Mouse (Mus musculus): ENCODE results near the gene Map3k4.
A peak's percentile ranks its signal among the peaks of the same experiment; 100 is the strongest.
"Not testable (repeated sequence)": the region's sequence is repeated elsewhere in the genome, so short reads cannot be mapped to it uniquely, and the experiment has no call there.

Map3k4 gene

GRCm38 (mm10) chr17:12307251-12308135 lies 11.1 kb downstream of the Map3k4 start:
- no peak for DNase-seq (ENCODE audit: low read depth, low spot score)

- no peak for DNase-seq (ENCODE audit: low read depth, low spot score)
Measured at GRCm38 (mm10) chr17:12304658-12305057, 13.9 kb downstream of the Map3k4 start.

- no peak for DNase-seq (ENCODE audit: low read depth, low spot score)
Measured at GRCm38 (mm10) chr17:12300896-12301706, 17.5 kb downstream of the Map3k4 start.

GRCm38 (mm10) chr17:12300127-12300675 lies 18.4 kb downstream of the Map3k4 start:
- no peak for DNase-seq (ENCODE audit: low read depth, low spot score)

GRCm38 (mm10) chr17:12299371-12299770 lies 19.2 kb downstream of the Map3k4 start:
- DNase-seq (ENCODE audit: low read depth, low spot score) = no peak

- DNase-seq (ENCODE audit: low read depth, low spot score) = no peak
Measured at GRCm38 (mm10) chr17:12297978-12298377, 20.6 kb downstream of the Map3k4 start.

GRCm38 (mm10) chr17:12297292-12297691 lies 21.3 kb downstream of the Map3k4 start:
- DNase-seq (ENCODE audit: low read depth, low spot score) = no peak

GRCm38 (mm10) chr17:12295926-12296325 lies 22.7 kb downstream of the Map3k4 start:
- DNase-seq (ENCODE audit: low read depth, low spot score) = not testable (repeated sequence)

- no peak for DNase-seq (ENCODE audit: low read depth, low spot score)
Measured at GRCm38 (mm10) chr17:12294424-12294823, 24.2 kb downstream of the Map3k4 start.

GRCm38 (mm10) chr17:12293571-12293970 lies 25.0 kb downstream of the Map3k4 start:
- DNase-seq (ENCODE audit: low read depth, low spot score) = no peak

- DNase-seq (ENCODE audit: low read depth, low spot score) = no peak
Measured at GRCm38 (mm10) chr17:12292877-12293276, 25.7 kb downstream of the Map3k4 start.

- no peak for DNase-seq (ENCODE audit: low read depth, low spot score)
Measured at GRCm38 (mm10) chr17:12292356-12292755, 26.2 kb downstream of the Map3k4 start.

- DNase-seq (ENCODE audit: low read depth, low spot score) = no peak
Measured at GRCm38 (mm10) chr17:12291151-12291550, 27.4 kb downstream of the Map3k4 start.

GRCm38 (mm10) chr17:12290735-12291134 lies 27.9 kb downstream of the Map3k4 start:
- DNase-seq (ENCODE audit: low read depth, low spot score) = peak; percentile 72

GRCm38 (mm10) chr17:12289836-12290235 lies 28.8 kb downstream of the Map3k4 start:
- not testable (repeated sequence) for DNase-seq (ENCODE audit: low read depth, low spot score)

GRCm38 (mm10) chr17:12288871-12289270 lies 29.7 kb downstream of the Map3k4 start:
- DNase-seq (ENCODE audit: low read depth, low spot score) = no peak

- DNase-seq (ENCODE audit: low read depth, low spot score) = no peak
Measured at GRCm38 (mm10) chr17:12279810-12280209, 38.8 kb downstream of the Map3k4 start.

GRCm38 (mm10) chr17:12278073-12278472 lies 40.5 kb downstream of the Map3k4 start:
- DNase-seq (ENCODE audit: low read depth, low spot score) = no peak

GRCm38 (mm10) chr17:12277297-12277696 lies 41.3 kb downstream of the Map3k4 start:
- no peak for DNase-seq (ENCODE audit: low read depth, low spot score)

- no peak for DNase-seq (ENCODE audit: low read depth, low spot score)
Measured at GRCm38 (mm10) chr17:12276496-12277200, 41.9 kb downstream of the Map3k4 start.

- DNase-seq (ENCODE audit: low read depth, low spot score) = no peak
Measured at GRCm38 (mm10) chr17:12275756-12276155, 42.8 kb downstream of the Map3k4 start.

- no peak for DNase-seq (ENCODE audit: low read depth, low spot score)
Measured at GRCm38 (mm10) chr17:12273032-12273431, 45.6 kb downstream of the Map3k4 start.
